Mouse (Mus musculus) heart, embryonic 16.5 days (tissue): ENCODE measurements around the gene Gm47841. TPM values are rescaled to one million over a fixed set of nuclear protein-coding genes. Genes with fewer than 3 reads are reported as not detected.

ENCODE experiments used
- ATAC-seq: fragments of 200-750 bp; cut with Nextera tagmentation; replicated peaks from 2 replicates; pipeline ENCODE4 v1.8.0; 2017; ENCODE audit warnings: moderate number of reproducible peaks; ENCODE audit not compliant: insufficient read depth, low FRiP score; ENCODE audit errors: extremely low read depth
- H3K27ac ChIP-seq: fragments of 300-500 bp; sonication (generic); 2 replicates; pipeline ENCODE4 v1.5.1; 2014; ENCODE audit warnings: mild to moderate bottlenecking, low read length, control low read depth, moderate library complexity
- H3K27me3 ChIP-seq: fragments of 300-500 bp; sonication (generic); 2 replicates; pipeline ENCODE4 v1.6.1; 2014; ENCODE audit warnings: low read length, mixed read lengths; ENCODE audit not compliant: control insufficient read depth, insufficient read depth
- H3K36me3 ChIP-seq: fragments of 300-500 bp; sonication (generic); 2 replicates; pipeline ENCODE4 v1.6.1; 2014; ENCODE audit not compliant: control insufficient read depth, insufficient read depth
- H3K4me1 ChIP-seq: fragments of 300-500 bp; sonication (generic); 2 replicates; pipeline ENCODE4 v1.6.1; 2014; ENCODE audit warnings: low read length, mixed read lengths; ENCODE audit not compliant: control insufficient read depth, insufficient read depth
- H3K4me2 ChIP-seq: fragments of 300-500 bp; sonication (generic); 2 replicates; pipeline ENCODE4 v1.6.1; 2014; ENCODE audit warnings: low read depth, mild to moderate bottlenecking, control low read depth, low read length
- H3K4me3 ChIP-seq: fragments of 300-500 bp; sonication (generic); 2 replicates; pipeline ENCODE4 v1.5.1; 2014; ENCODE audit warnings: mild to moderate bottlenecking, control low read depth, low read length
- H3K9ac ChIP-seq: fragments of 300-500 bp; sonication (generic); 2 replicates; pipeline ENCODE4 v1.6.1; 2014; ENCODE audit warnings: low read length, control low read depth
- H3K9me3 ChIP-seq: fragments of 300-500 bp; sonication (generic); replicated peaks from 2 replicates; pipeline ENCODE4 v1.6.1; 2016; ENCODE audit warnings: low read length; ENCODE audit not compliant: control insufficient read depth
- WGBS: fragments of 180-500 bp; shearing (Covaris S2); extraction: QIAGEN DNeasy Blood & Tissue Kit; methylation state at CpG from one replicate; pipeline ENCODE4 v1.1.7; 2014; 5-methylcytosine and 5-hydroxymethylcytosine counted together
- polyA plus RNA-seq: library from polyadenylated mRNA; unstranded; fragments of >200 nt; fragmentation: Nextera tagmentation; extraction: Ambion mirVana; gene quantifications from 2 replicates; pipeline ENCODE4 v1.2.1, GENCODE M21; 2015

Gene Gm47841
- polyA plus RNA-seq: not detected in 2 replicates

GRCm38 (mm10) chr15:101047194-101047555, at the start of gene Gm47841:
TSS of gene Gm47841 (minus strand) at chr15:101047397.
- 3% methylated on average over 23 of the region's 23 CpGs for WGBS
- peak; percentile 25; the same call in 1 of the 2 replicates for ATAC-seq

GRCm38 (mm10) chr15:101095392-101095791, 48.2 kb upstream of the Gm47841 start:
- ATAC-seq: no peak
- Histone ChIP-seq H3K27me3 (peaks cover 18% of the 10 kb centered on the region), H3K4me2 (no peak overlapping the region), H3K9me3 (no peaks in the 10 kb centered on the region), H3K9ac (no peak overlapping the region), H3K4me1 (peaks cover 8% of the 10 kb centered on the region), H3K27ac (no peak overlapping the region), H3K4me3 (no peak overlapping the region), H3K36me3 (no peaks in the 10 kb centered on the region)
- WGBS: 84% methylated on average over 3 of the region's 3 CpGs

More at GRCm38 (mm10) chr15:101047194-101047555, at the start of gene Gm47841:
- H3K36me3 ChIP-seq: no peaks in the 10 kb centered on the region
- H3K4me1 ChIP-seq: peaks cover 16% of the 10 kb centered on the region
- no peak within 1 kb of the TSS for H3K27ac ChIP-seq
- peaks cover 93% of the 10 kb centered on the region for H3K27me3 ChIP-seq
- H3K9me3 ChIP-seq: no peaks in the 10 kb centered on the region
- peak within 1 kb of the TSS; percentile 59 for H3K4me3 ChIP-seq
- H3K4me2 ChIP-seq: peak within 1 kb of the TSS; percentile 90
- peak within 1 kb of the TSS; percentile 62 for H3K9ac ChIP-seq

DNA sequence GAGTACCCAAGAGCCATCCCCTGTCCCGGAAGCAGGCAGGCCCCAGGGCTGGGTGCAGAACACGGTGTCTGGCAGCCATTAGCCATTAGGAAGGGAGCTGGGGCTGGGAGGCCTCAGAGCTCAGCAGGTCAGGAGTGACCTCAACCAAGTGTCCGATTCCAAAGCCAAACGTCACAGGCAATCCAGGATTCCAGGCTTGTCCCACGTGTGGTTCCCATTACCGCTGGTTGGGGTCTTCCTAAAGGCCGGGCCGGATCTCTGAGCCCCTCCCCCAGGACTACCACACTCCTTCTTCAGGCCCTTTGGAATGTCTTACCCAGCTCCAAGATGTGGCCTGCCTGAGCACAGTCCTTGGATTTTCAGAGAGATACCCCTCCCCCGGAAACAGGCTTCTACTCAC, 47.8 kb upstream of the Gm47841 start:
- peaks cover 8% of the 10 kb centered on the region for H3K4me1 ChIP-seq
- no peaks in the 10 kb centered on the region for H3K9me3 ChIP-seq
- no peak overlapping the region for H3K9ac ChIP-seq
- no peaks in the 10 kb centered on the region for H3K36me3 ChIP-seq
- ATAC-seq: no peak
- H3K27me3 ChIP-seq: peaks cover 18% of the 10 kb centered on the region
- no peak overlapping the region for H3K4me2 ChIP-seq
- no peak overlapping the region for H3K4me3 ChIP-seq
- no peak overlapping the region for H3K27ac ChIP-seq
- 72% methylated on average over 9 of the region's 9 CpGs for WGBS

GRCm38 (mm10) chr15:101093988-101094387, 46.8 kb upstream of the Gm47841 start:
- no peak overlapping the region for H3K4me2 ChIP-seq
- H3K9me3 ChIP-seq: no peaks in the 10 kb centered on the region
- WGBS: 48% methylated on average over 6 of the region's 6 CpGs
- peaks cover 13% of the 10 kb centered on the region for H3K27me3 ChIP-seq
- H3K27ac ChIP-seq: no peak overlapping the region
- H3K9ac ChIP-seq: no peak overlapping the region
- H3K36me3 ChIP-seq: no peaks in the 10 kb centered on the region
- no peak overlapping the region for H3K4me3 ChIP-seq
- H3K4me1 ChIP-seq: peaks cover 8% of the 10 kb centered on the region
- no peak for ATAC-seq

DNA sequence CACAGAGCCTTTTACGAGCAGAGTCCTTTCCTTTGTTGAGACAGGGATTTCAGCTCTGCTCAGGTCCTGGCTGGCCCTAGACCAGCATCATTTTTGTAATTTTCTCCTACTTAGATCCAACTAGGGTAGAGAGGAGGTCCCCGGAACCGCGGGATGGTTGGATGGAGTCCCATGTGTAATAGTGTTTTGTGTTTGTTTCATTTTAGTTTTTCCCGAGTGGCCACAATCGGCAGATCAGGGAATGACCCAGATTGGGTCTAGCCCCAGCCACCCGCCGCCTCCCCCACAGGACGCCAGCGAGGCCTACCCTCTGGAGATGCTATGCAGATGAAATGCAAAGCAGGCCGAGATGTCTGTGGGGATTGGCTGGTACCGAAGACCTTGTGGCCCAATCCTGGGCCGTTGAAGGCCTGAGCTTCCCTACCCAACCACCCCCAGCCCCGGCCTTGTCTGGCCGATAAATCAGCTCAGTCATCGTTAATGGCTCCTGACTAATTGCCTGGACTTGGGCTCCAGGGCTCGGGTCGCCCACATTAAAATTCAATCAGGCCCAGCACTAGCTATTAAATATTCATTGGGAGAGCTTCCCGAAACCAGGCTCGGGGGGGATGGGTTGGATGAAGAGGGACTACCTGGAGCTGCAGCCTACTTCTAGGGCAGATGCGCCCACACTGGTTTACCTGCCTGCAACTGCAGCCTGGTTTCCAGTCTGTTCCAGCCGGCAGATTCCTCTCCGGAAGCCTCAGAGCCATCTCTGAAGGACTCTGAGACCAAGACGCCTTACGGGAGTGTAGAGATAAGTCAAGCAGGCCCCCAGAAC, 45.8 kb upstream of the Gm47841 start:
- Histone ChIP-seq H3K27me3 (peaks cover 6% of the 10 kb centered on the region), H3K4me3 (no peak overlapping the region)
- ATAC-seq: no peak

GRCm38 (mm10) chr15:101092121-101092828, 45.1 kb upstream of the Gm47841 start:
- 47% methylated on average over 14 of the region's 14 CpGs for WGBS
- ATAC-seq: no peak
- H3K9me3 ChIP-seq: no peaks in the 10 kb centered on the region
- H3K4me2 ChIP-seq: no peak overlapping the region
- H3K36me3 ChIP-seq: no peaks in the 10 kb centered on the region
- H3K4me3 ChIP-seq: no peak overlapping the region
- no peak overlapping the region for H3K27ac ChIP-seq
- peaks cover 2% of the 10 kb centered on the region for H3K27me3 ChIP-seq
- H3K9ac ChIP-seq: no peak overlapping the region
- no peaks in the 10 kb centered on the region for H3K4me1 ChIP-seq

More for the DNA sequence above, 45.8 kb upstream of the Gm47841 start:
- WGBS: 40% methylated on average over 25 of the region's 25 CpGs
- H3K36me3 ChIP-seq: no peaks in the 10 kb centered on the region
- no peak overlapping the region for H3K27ac ChIP-seq
- no peak overlapping the region for H3K4me2 ChIP-seq
- no peaks in the 10 kb centered on the region for H3K9me3 ChIP-seq
- H3K4me1 ChIP-seq: peaks cover 4% of the 10 kb centered on the region
- no peak overlapping the region for H3K9ac ChIP-seq

DNA sequence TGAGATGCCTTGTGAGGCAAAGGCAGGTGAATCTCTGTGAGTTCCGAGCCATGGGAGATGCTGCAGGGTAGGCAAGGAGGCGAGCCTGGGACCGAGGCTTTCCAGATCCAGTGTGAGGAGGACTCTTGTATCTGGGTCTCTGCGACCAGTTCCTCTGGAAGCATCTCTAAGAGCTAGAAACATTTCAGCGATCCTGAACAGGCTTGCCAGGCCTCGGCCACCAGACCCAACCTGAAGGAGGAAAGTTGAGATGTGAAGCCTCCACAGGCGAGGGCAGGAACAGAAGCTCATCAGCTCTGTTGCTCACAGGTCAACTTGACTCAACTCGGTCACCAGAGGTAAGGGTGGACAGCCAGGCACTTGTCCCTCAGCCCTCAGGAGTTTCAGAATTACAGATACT, 44.4 kb upstream of the Gm47841 start:
- Histone ChIP-seq H3K9ac (no peak overlapping the region), H3K27me3 (no peaks in the 10 kb centered on the region; the same call in 1 of the 2 replicates), H3K4me2 (no peak overlapping the region), H3K4me3 (no peak overlapping the region), H3K9me3 (no peaks in the 10 kb centered on the region), H3K4me1 (no peaks in the 10 kb centered on the region), H3K27ac (no peak overlapping the region), H3K36me3 (no peaks in the 10 kb centered on the region)
- ATAC-seq: no peak
- WGBS: 89% methylated on average over 8 of the region's 8 CpGs

DNA sequence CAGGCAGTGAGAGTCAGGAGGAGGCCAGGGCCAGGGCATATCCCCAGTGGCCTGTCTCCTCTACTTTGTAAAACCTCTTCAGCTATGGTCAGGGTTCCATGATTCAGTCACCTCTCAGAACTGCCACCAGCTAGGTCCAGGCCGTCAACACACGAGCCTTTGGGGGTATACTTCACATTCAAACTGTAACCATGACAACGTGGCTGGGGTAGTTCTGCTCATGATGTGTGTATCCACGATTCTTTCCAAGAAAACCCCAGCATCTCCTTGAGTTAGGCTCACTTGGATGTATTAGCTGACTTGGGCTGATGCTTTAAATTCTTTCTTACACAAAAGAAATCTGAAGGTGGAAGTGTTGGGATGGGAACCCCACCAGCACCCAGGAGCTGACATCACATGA, 41.1 kb upstream of the Gm47841 start:
- H3K36me3 ChIP-seq: no peaks in the 10 kb centered on the region
- ATAC-seq: no peak
- no peak overlapping the region for H3K27ac ChIP-seq
- no peaks in the 10 kb centered on the region for H3K9me3 ChIP-seq
- H3K4me3 ChIP-seq: no peak overlapping the region
- no peak overlapping the region for H3K4me2 ChIP-seq
- no peaks in the 10 kb centered on the region for H3K4me1 ChIP-seq
- 69% methylated on average over 4 of the region's 4 CpGs for WGBS
- no peaks in the 10 kb centered on the region; the same call in 1 of the 2 replicates for H3K27me3 ChIP-seq
- H3K9ac ChIP-seq: no peak overlapping the region

- H3K9me3 ChIP-seq: no peaks in the 10 kb centered on the region
- no peaks in the 10 kb centered on the region for H3K36me3 ChIP-seq
- H3K4me1 ChIP-seq: no peaks in the 10 kb centered on the region
- H3K4me2 ChIP-seq: no peak overlapping the region
- H3K27ac ChIP-seq: no peak overlapping the region
- H3K4me3 ChIP-seq: no peak overlapping the region
- H3K27me3 ChIP-seq: no peaks in the 10 kb centered on the region; the same call in 1 of the 2 replicates
- no peak for ATAC-seq
- H3K9ac ChIP-seq: no peak overlapping the region
- WGBS: 60% methylated on average over 3 of the region's 3 CpGs
These were observed 39.8 kb upstream of the Gm47841 start for GRCm38 (mm10) chr15:101086956-101087355.
